Mouse (Mus musculus) ES-Bruce4 (cell line): ENCODE data around the gene Smarcd1.

Source experiments
- CTCF ChIP-seq: IDR thresholded peaks from one replicate; pipeline ENCODE4 v1.8.1; 2011; ENCODE audit warnings: low read depth, low read length
- POLR2A ChIP-seq: IDR thresholded peaks from one replicate; pipeline ENCODE4 v1.8.1; 2011; ENCODE audit warnings: low read length; ENCODE audit not compliant: insufficient read depth

DNA sequence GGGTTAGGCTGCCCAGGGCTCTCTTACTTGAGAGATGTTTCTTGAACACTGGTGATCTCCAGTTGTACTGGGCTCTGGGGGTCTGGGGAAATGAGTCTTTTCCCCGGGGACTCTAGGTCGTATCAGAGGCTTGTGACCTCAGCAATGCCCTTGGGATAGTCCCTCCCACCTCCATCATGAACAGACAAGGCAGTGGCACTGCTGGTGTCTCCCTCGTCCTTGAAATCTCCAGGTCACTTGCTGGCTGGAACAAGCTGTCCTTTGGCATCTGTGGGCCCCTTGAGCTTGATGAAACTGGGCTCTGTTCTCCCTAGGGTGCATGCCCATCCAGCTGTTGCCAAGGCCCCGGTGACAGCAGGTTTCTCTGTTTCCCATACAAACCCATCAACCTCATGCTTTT lies 12.3 kb downstream of the Smarcd1 start:
- TF ChIP-seq CTCF = no peak
- no peak for TF ChIP-seq POLR2A
